Mouse (Mus musculus) megakaryocyte progenitor cell, adult 5-6 weeks (primary cell): ENCODE measurements at regions not wholly inside any gene's neighbourhood (a gene's known extent, or its start where the extent isn't known, plus 50 kb on each side); places are given as distances from the start of the nearest gene placed in this dataset.

Experiments
- ATAC-seq: replicated peaks from 2 replicates; pipeline ENCODE4 v1.8.0; 2016; ENCODE audit warnings: mild to moderate bottlenecking, moderate TSS enrichment, inconsistent platforms; ENCODE audit not compliant: poor library complexity

GRCm38 (mm10) chr16:20803278-20803930 is 69.1 kb upstream of the Thpo start:
- ATAC-seq: peak; percentile 57

GRCm38 (mm10) chr16:20802724-20803123 is 68.4 kb upstream of the Thpo start:
- peak; percentile 35 for ATAC-seq

GRCm38 (mm10) chr16:20800038-20800437 is 65.7 kb upstream of the Thpo start:
- no peak for ATAC-seq

GRCm38 (mm10) chr16:20798115-20798514 is 63.8 kb upstream of the Thpo start:
- no peak for ATAC-seq

GRCm38 (mm10) chr16:20794721-20795120 is 60.4 kb upstream of the Thpo start:
- ATAC-seq: peak; percentile 46; the same call in 1 of the 2 replicates
